Mouse (Mus musculus) midbrain, embryonic 15.5 days (tissue): ENCODE results near the gene Rab27a. TPM values are rescaled to one million over a fixed set of nuclear protein-coding genes. Genes with fewer than 3 reads are reported as not detected.
"Not testable (repeated sequence)": the region's sequence is repeated elsewhere in the genome, so short reads cannot be mapped to it uniquely, and the experiment has no call there.

Experiments used
- ATAC-seq: fragments of 200-750 bp; cut with Nextera tagmentation; replicated peaks from 2 replicates; pipeline ENCODE4 v1.8.0; 2017; ENCODE audit warnings: moderate TSS enrichment
- H3K27ac ChIP-seq: fragments of 300-500 bp; sonication (generic); 2 replicates; pipeline ENCODE4 v1.5.1; 2015; ENCODE audit warnings: mild to moderate bottlenecking, inconsistent platforms
- H3K27me3 ChIP-seq: fragments of 300-500 bp; sonication (generic); replicated peaks from 2 replicates; pipeline ENCODE4 v1.6.1; 2015; ENCODE audit warnings: inconsistent platforms
- H3K36me3 ChIP-seq: fragments of 300-500 bp; sonication (generic); replicated peaks from 2 replicates; pipeline ENCODE4 v1.6.1; 2015; ENCODE audit warnings: inconsistent platforms
- H3K4me1 ChIP-seq: fragments of 300-500 bp; sonication (generic); 2 replicates; pipeline ENCODE4 v1.6.1; 2015; ENCODE audit warnings: inconsistent platforms
- H3K4me2 ChIP-seq: fragments of 300-500 bp; sonication (generic); 2 replicates; pipeline ENCODE4 v1.6.1; 2015; ENCODE audit warnings: inconsistent platforms, mild to moderate bottlenecking, moderate library complexity
- H3K4me3 ChIP-seq: fragments of 300-500 bp; sonication (generic); 2 replicates; pipeline ENCODE4 v1.5.1; 2015; ENCODE audit warnings: mild to moderate bottlenecking, inconsistent platforms
- H3K9ac ChIP-seq: fragments of 300-500 bp; sonication (generic); 2 replicates; pipeline ENCODE4 v1.6.1; 2015; ENCODE audit warnings: mild to moderate bottlenecking, inconsistent platforms
- H3K9me3 ChIP-seq: fragments of 300-500 bp; sonication (generic); 2 replicates; pipeline ENCODE4 v1.6.1; 2016; ENCODE audit warnings: inconsistent platforms
- WGBS: fragments of 180-500 bp; shearing (Covaris S2); methylation state at CpG from one replicate; pipeline ENCODE4 v1.1.7; 2015; ENCODE audit warnings: mixed read lengths; 5-methylcytosine and 5-hydroxymethylcytosine counted together
- polyA plus RNA-seq: library from polyadenylated mRNA; unstranded; fragments of >200 nt; fragmentation: Nextera tagmentation; extraction: Ambion mirVana; gene quantifications from 2 replicates; pipeline ENCODE4 v1.2.1, GENCODE M21; 2015

Rab27a gene
- polyA plus RNA-seq, 1 experiment from 2014 or later = 3.1 TPM

DNA sequence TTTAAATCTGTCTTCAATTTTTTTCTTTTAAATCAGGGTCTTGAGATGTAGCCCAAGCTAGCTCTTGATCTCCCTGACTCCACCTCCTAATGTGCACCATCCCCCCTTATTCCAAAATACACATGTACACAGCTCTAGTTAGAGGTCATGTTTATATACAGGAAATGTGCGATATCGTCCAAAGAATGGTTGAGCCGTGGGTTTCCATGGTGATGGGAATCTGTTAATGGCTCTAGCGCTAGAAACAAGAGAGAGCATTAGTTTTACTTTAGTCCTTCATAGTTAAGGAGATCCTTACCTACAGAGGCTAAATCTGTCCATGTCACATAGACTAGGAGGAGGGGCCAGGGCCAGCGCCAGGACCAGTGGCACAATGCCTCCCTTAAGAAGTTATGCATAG lies 5.2 kb downstream of the Rab27a start:
- no peak overlapping the region for H3K27ac ChIP-seq
- ATAC-seq = no peak
- no peaks in the 10 kb centered on the region for H3K36me3 ChIP-seq
- no peak overlapping the region for H3K4me3 ChIP-seq
- no peak overlapping the region for H3K9ac ChIP-seq
- H3K4me2 ChIP-seq = no peak overlapping the region
- WGBS = 57% methylated on average over 5 of the region's 5 CpGs
- H3K27me3 ChIP-seq = no peaks in the 10 kb centered on the region
- no peaks in the 10 kb centered on the region for H3K9me3 ChIP-seq
- H3K4me1 ChIP-seq = peaks cover 19% of the 10 kb centered on the region

DNA sequence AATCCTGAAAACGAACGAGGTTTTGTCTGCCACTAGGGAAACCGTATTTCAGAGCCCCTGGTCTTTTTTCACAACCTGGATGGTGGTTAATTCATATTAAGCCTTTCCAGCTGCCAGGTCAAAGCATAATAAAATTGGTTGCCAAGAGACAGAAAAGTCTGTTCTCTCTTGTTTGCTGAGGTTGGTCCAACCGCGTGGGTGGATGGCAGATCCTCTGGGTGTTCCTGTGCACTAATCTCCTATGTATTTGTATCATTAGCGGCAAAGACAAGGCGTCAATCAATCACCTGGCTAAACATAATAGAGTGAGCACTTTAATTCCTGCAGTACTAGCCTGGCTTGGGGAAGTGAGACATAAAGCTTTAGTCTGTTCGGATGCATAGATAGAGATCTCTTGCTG lies 6.0 kb downstream of the Rab27a start:
- 0 out of 2 replicates have a peak, but pooled peaks have one; percentile 24 for ATAC-seq
- peaks cover 11% of the 10 kb centered on the region; the same call in 1 of the 2 replicates for H3K4me1 ChIP-seq
- H3K9ac ChIP-seq = no peak overlapping the region
- no peaks in the 10 kb centered on the region for H3K27me3 ChIP-seq
- no peaks in the 10 kb centered on the region for H3K36me3 ChIP-seq
- H3K4me2 ChIP-seq = no peak overlapping the region
- 36% methylated on average over 8 of the region's 8 CpGs for WGBS
- no peak overlapping the region for H3K4me3 ChIP-seq
- no peak overlapping the region for H3K27ac ChIP-seq
- H3K9me3 ChIP-seq = no peaks in the 10 kb centered on the region

DNA sequence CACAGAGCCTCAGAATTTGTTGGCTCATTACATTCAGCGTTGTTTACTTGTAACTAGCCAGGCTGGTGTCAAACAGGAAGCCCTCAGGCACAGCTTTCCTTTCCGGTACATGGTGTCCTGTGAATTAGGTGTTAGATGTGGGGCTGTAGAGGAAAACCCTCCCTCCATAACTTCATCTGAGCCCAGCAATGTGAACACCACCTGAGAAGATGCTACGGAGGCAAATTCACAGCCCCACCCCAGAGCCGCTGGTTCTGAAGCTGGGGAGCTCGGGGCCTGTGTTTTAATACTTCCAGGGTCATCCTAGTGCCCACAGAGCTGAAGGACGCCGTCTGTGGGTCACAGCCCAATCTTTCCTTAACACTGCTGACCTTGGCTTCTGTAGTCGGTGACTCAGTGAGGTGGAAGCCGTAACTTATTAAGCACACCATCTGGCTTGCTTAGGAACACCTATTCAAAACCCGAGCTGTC lies 10.8 kb downstream of the Rab27a start:
- H3K9ac ChIP-seq = no peak overlapping the region

DNA sequence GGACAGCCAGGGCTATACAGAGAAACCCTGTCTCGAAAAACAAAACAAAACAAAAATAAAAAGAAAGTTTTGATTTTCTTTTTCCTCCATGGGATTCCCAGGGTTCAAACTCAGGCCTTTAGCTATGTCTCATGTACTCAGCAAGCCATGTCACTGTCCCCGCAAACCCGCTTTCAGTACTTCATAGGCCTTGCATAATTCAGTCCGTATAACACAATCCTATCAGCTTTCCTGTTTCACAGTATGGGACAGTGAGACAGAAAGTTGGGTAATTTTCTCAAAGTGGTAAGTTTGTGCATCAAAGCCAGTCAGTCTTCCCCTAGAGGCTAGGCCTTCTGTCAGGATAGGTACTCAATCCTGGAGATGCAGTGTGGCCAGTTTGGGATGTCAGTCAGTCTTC lies 14.6 kb downstream of the Rab27a start:
- no peak for ATAC-seq
- no peak overlapping the region for H3K27ac ChIP-seq
- no peaks in the 10 kb centered on the region for H3K27me3 ChIP-seq
- no peak overlapping the region for H3K9ac ChIP-seq
- H3K9me3 ChIP-seq = no peaks in the 10 kb centered on the region
- no peak overlapping the region for H3K4me2 ChIP-seq
- H3K36me3 ChIP-seq = no peaks in the 10 kb centered on the region
- peaks cover 7% of the 10 kb centered on the region; the same call in 1 of the 2 replicates for H3K4me1 ChIP-seq
- 84% methylated on average over 4 of the region's 4 CpGs for WGBS
- H3K4me3 ChIP-seq = no peak overlapping the region

More for the DNA sequence above, 10.8 kb downstream of the Rab27a start:
- H3K4me1 ChIP-seq = no peaks in the 10 kb centered on the region
- no peaks in the 10 kb centered on the region for H3K36me3 ChIP-seq
- no peaks in the 10 kb centered on the region for H3K9me3 ChIP-seq
- no peak overlapping the region for H3K27ac ChIP-seq
- H3K27me3 ChIP-seq = no peaks in the 10 kb centered on the region
- ATAC-seq = no peak
- H3K4me2 ChIP-seq = no peak overlapping the region
- 70% methylated on average over 10 of the region's 10 CpGs for WGBS
- no peak overlapping the region for H3K4me3 ChIP-seq

DNA sequence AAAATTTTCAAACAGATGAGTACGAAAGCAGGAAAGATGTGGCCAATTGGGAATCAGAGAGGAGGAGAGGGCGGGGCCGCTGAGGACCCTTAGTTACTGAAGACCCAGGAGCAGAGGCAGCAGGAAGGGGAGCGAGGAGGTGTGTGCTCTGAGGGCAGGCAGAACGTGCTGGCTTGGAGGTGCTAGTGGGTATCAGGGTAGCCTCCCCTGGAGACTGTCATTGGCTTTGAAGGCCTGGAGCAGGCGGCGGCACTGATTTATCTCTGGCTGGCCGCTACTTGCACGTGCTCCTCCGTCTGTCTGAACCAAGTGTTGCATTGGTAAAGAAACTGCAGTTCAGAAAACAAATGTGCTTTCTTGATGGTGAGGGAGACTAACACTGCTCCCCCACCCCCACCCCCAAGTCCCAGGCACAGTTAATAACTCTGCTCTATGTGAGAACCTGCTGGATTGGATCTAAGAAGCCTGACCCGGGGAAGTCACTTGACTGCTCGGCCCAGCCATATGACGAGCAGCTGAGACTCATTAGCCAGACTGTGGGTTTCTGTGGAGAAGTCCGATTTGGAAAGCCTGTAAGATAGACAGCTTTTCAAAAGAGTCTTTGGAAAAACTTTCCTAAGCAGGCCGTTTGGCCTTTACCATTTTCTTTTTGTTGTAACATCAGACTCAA lies 19.1 kb downstream of the Rab27a start:
- no peaks in the 10 kb centered on the region for H3K36me3 ChIP-seq
- no peak for ATAC-seq
- H3K4me2 ChIP-seq = peak overlapping the region; percentile 33
- H3K4me1 ChIP-seq = peaks cover 15% of the 10 kb centered on the region; the same call in 1 of the 2 replicates
- H3K27me3 ChIP-seq = no peaks in the 10 kb centered on the region
- no peak overlapping the region for H3K4me3 ChIP-seq
- WGBS = 31% methylated on average over 15 of the region's 15 CpGs
- no peaks in the 10 kb centered on the region for H3K9me3 ChIP-seq
- no peak overlapping the region for H3K27ac ChIP-seq
- no peak overlapping the region for H3K9ac ChIP-seq

DNA sequence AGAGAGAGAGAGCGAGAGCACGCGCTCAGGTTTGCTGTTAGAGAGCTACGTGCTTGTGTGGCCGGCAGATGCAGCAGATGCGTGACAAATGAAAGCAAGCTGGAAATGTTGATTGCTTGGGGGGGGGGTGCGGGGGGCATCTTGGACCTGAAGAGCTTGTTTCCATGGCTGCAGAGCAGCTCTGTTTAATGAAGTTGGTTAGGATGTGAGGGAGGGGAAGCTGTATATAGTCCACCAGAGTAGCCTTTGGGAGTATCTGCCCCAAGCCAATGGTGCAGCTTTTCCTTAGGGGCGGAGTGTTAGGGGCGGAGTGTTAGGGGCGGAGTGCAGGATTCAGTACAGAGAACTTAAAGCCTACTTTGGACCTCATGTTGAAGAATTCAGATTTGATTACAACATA lies 22.4 kb downstream of the Rab27a start:
- Histone ChIP-seq H3K9me3 (no peaks in the 10 kb centered on the region), H3K9ac (no peak overlapping the region), H3K36me3 (no peaks in the 10 kb centered on the region), H3K4me2 (peak overlapping the region; percentile 19; the same call in 1 of the 2 replicates), H3K4me1 (peaks cover 15% of the 10 kb centered on the region; the same call in 1 of the 2 replicates), H3K27ac (no peak overlapping the region), H3K4me3 (no peak overlapping the region), H3K27me3 (no peaks in the 10 kb centered on the region)
- 0 out of 2 replicates have a peak, but pooled peaks have one; percentile 48 for ATAC-seq
- 32% methylated on average over 10 of the region's 10 CpGs for WGBS

DNA sequence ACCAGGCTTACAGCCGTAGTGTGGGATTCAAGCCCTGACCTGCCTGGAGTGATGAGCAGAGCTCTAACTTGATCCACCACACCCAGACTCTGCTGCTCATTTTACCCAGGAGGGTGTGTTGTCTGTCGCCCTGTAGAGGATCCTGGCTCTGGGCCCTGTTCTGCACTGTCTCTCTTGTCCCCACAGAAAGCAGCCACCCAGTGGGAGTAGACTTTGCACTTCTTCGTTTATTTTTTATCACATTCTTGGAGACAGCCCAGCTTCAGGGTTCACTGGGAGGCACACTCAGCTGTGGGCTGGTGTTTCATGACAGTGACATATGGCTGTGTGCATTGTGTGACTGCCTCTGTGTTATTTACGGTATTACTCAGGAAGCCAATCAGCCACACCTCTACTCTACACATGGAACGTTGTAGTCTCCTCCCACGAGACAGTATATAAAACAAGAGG lies 23.6 kb downstream of the Rab27a start:
- no peak for ATAC-seq
- H3K4me1 ChIP-seq = peaks cover 15% of the 10 kb centered on the region; the same call in 1 of the 2 replicates
- 70% methylated on average over 6 of the region's 6 CpGs for WGBS
- H3K9ac ChIP-seq = no peak overlapping the region
- H3K27me3 ChIP-seq = no peaks in the 10 kb centered on the region
- no peaks in the 10 kb centered on the region for H3K9me3 ChIP-seq
- no peak overlapping the region for H3K27ac ChIP-seq
- H3K4me3 ChIP-seq = no peak overlapping the region
- no peak overlapping the region for H3K4me2 ChIP-seq
- H3K36me3 ChIP-seq = no peaks in the 10 kb centered on the region

DNA sequence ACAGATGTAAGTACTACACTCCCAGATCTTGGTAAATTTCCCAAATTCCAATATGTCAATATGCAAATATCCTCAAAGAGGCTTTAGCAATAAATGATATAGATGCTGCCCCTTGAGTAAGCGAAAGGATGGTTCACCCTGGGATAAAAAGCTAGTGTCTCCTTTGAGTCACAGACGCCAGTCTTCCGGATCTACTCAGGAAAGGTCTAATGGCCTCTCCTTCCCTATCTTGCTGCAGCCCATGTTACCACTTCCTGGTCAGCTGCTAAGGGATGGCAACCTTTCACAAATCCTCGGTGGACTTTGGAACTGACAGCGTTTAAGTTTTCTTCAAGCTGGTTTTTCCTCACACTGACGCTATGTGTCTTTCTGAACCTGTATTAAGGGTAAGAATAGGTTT lies 24.0 kb downstream of the Rab27a start:
- 90% methylated on average over 6 of the region's 6 CpGs for WGBS

DNA sequence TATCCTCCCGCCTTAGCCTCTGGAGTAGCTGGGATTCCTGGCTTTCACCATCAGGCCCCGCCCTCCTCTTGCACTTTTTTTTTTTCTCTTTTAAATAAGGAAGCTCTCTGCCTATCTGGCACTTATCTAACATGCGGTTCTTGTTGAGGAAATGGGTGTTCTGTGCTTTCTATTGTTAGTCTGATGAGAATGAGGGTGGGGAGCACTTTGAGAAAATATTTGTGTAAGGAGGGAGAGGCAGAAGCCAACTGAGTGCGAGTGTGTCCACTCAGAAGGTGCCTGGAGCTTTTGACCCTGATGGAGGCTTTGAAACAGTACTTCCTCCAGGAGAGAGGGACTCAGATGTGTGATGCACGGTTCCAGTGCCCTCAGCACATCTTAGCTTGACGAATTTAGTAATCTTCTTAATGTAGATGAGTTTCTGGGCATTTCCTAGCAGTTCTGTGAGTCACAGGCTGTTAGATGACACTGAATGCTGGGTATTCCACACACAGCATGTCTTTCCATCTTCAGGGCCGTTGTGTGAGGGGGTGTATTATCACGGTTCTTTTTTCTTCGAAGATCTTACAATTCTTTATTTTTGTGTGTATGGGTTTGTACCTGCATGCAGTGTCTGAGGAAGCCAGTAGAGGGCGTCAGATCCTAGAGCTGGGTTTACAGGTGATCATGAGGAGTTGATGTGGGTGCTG lies 26.5 kb downstream of the Rab27a start:
- no peak overlapping the region for H3K9ac ChIP-seq
- H3K4me2 ChIP-seq = no peak overlapping the region
- no peak overlapping the region for H3K27ac ChIP-seq
- peaks cover 9% of the 10 kb centered on the region; the same call in 1 of the 2 replicates for H3K4me1 ChIP-seq
- no peaks in the 10 kb centered on the region for H3K27me3 ChIP-seq
- H3K9me3 ChIP-seq = no peaks in the 10 kb centered on the region
- 74% methylated on average over 10 of the region's 10 CpGs for WGBS
- no peak overlapping the region for H3K4me3 ChIP-seq
- no peaks in the 10 kb centered on the region for H3K36me3 ChIP-seq
- no peak for ATAC-seq

More for the DNA sequence above, 24.0 kb downstream of the Rab27a start:
- Histone ChIP-seq H3K4me3 (no peak overlapping the region), H3K9ac (no peak overlapping the region), H3K36me3 (no peaks in the 10 kb centered on the region), H3K4me1 (peaks cover 10% of the 10 kb centered on the region; the same call in 1 of the 2 replicates), H3K4me2 (no peak overlapping the region), H3K27me3 (no peaks in the 10 kb centered on the region), H3K9me3 (no peaks in the 10 kb centered on the region), H3K27ac (no peak overlapping the region)
- no peak for ATAC-seq

DNA sequence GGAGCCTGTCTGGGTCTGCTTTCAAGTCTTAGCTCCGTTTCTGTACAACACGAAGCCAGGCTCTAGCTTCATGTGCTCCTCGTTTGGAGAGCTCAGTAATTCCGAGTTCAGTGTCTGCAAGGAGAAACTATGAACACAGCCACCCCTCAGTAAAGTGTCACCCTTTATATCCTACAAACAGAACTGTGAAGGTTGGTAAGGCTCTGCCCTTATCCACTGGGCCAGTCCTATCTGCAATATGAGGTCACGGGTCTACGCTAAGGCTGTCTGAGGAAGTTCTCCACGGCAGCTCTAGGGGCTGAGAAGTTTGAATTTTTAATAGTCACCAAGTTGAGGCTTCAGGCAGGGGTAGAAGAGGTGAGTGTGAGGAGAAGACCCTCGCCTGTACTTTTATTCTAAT lies 27.8 kb downstream of the Rab27a start:
- peaks cover 3% of the 10 kb centered on the region; the same call in 1 of the 2 replicates for H3K4me1 ChIP-seq
- no peak overlapping the region for H3K4me3 ChIP-seq
- no peaks in the 10 kb centered on the region for H3K27me3 ChIP-seq
- H3K4me2 ChIP-seq = no peak overlapping the region
- WGBS = 81% methylated on average over 8 of the region's 8 CpGs
- H3K36me3 ChIP-seq = no peaks in the 10 kb centered on the region
- no peaks in the 10 kb centered on the region for H3K9me3 ChIP-seq
- ATAC-seq = no peak
- H3K27ac ChIP-seq = no peak overlapping the region
- no peak overlapping the region for H3K9ac ChIP-seq

DNA sequence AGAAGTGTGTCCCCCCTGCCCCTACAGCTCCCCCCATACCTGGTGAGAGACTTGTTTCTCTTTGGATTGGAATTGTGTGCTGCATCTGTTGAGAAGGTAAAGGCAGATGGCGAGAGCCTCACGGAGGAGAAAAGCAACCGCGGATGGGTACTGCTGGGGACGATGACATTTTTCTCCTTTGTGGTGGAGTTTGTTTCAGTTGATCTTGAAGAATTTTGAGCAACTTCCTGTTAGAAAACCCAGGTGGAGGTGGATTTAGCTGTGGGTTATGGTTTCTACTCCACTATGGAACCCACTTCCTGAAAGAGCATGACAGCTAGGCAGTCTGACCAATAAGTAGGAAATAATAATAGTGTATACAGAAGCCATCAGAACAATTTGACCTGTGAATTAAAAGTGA lies 28.5 kb downstream of the Rab27a start:
- Histone ChIP-seq H3K4me3 (no peak overlapping the region), H3K27me3 (no peaks in the 10 kb centered on the region), H3K4me1 (no peaks in the 10 kb centered on the region), H3K9me3 (no peaks in the 10 kb centered on the region), H3K4me2 (no peak overlapping the region), H3K9ac (no peak overlapping the region), H3K27ac (no peak overlapping the region), H3K36me3 (no peaks in the 10 kb centered on the region)
- WGBS = 96% methylated on average over 5 of the region's 5 CpGs
- ATAC-seq = no peak

DNA sequence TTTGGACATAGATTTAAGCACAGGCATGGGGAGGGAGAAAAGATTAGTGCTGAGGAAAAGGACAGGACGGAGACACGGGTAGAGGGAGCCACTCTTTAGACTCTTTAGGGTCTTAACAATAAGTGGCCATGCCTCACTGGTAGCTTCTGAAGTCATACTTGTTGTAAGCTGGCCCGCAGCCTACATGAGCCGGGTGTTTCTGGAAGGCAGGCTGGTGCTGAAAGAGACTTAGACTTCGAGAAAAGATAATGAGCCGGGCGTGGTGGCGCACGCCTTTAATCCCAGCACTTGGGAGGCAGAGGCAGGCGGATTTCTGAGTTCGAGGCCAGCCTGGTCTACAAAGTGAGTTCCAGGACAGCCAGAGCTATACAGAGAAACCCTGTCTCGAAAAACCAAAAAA lies 34.7 kb downstream of the Rab27a start:
- not testable (repeated sequence) for H3K4me2 ChIP-seq, H3K4me3 ChIP-seq, H3K27ac ChIP-seq, H3K36me3 ChIP-seq, H3K9ac ChIP-seq, H3K9me3 ChIP-seq, H3K4me1 ChIP-seq, H3K27me3 ChIP-seq, ATAC-seq
- WGBS = 81% methylated on average over 11 of the region's 12 CpGs
